Mouse (Mus musculus) embryo, embryonic 11.5 days (tissue): ENCODE results near the gene Tspan4.

Experiments
- DNase-seq: peaks from one replicate; pipeline ENCODE4 v3.0.0-alpha.2; 2012; ENCODE audit warnings: low read depth, low spot score

The Tspan4 gene

GRCm38 (mm10) chr7:141475011-141475804, at the start of gene Tspan4, which contains the start of gene Polr2l:
Gene Tspan4, plus strand, starts transcription at chr7:141475240.
Gene Polr2l, minus strand, starts transcription at chr7:141475132.
- DNase-seq: peak; percentile 78

GRCm38 (mm10) chr7:141426948-141427730, 47.9 kb upstream of the Tspan4 start:
- DNase-seq: no peak

GRCm38 (mm10) chr7:141428701-141429100, 46.3 kb upstream of the Tspan4 start:
- DNase-seq: no peak

- DNase-seq: peak; percentile 59
These were observed 45.7 kb upstream of the Tspan4 start, which contains the start of gene Cend1 for GRCm38 (mm10) chr7:141429310-141429709. Gene Cend1, minus strand, starts transcription at chr7:141429491.

GRCm38 (mm10) chr7:141429840-141430584, 45.0 kb upstream of the Tspan4 start:
- no peak for DNase-seq

GRCm38 (mm10) chr7:141430585-141431240, 44.3 kb upstream of the Tspan4 start:
- DNase-seq: no peak

GRCm38 (mm10) chr7:141431434-141432185, 43.4 kb upstream of the Tspan4 start:
- no peak for DNase-seq

GRCm38 (mm10) chr7:141432186-141432611, 42.8 kb upstream of the Tspan4 start:
- DNase-seq: no peak

- DNase-seq: no peak
These were observed 42.1 kb upstream of the Tspan4 start for GRCm38 (mm10) chr7:141432741-141433516.

GRCm38 (mm10) chr7:141433517-141434400, 41.3 kb upstream of the Tspan4 start:
- DNase-seq: no peak

GRCm38 (mm10) chr7:141434464-141434863, 40.6 kb upstream of the Tspan4 start:
- DNase-seq: no peak

- no peak for DNase-seq
These were observed 39.7 kb upstream of the Tspan4 start for GRCm38 (mm10) chr7:141435129-141435855.

GRCm38 (mm10) chr7:141435856-141436522, 39.1 kb upstream of the Tspan4 start:
- DNase-seq: no peak

- no peak for DNase-seq
These were observed 38.5 kb upstream of the Tspan4 start for GRCm38 (mm10) chr7:141436523-141436892.

GRCm38 (mm10) chr7:141437178-141438120, 37.6 kb upstream of the Tspan4 start, which contains the start of gene Slc25a22:
Gene Slc25a22, minus strand, starts transcription at chr7:141437892.
- DNase-seq: no peak

GRCm38 (mm10) chr7:141438201-141438968, 36.7 kb upstream of the Tspan4 start:
- DNase-seq: no peak
